Mouse (Mus musculus) E14TG2a.4 (cell line): ENCODE results near the gene Gm11060.

ENCODE experiments used
- H3K27me3 ChIP-seq: 2 replicates; pipeline ENCODE4 v1.6.1; 2014; ENCODE audit warnings: low read length, control low read depth; ENCODE audit not compliant: insufficient read depth
- H3K36me3 ChIP-seq: 2 replicates; pipeline ENCODE4 v1.6.1; 2014; ENCODE audit warnings: low read length, control low read depth; ENCODE audit not compliant: insufficient read depth
- H3K4me1 ChIP-seq: replicated peaks from 2 replicates; pipeline ENCODE4 v1.6.1; 2014; ENCODE audit warnings: low read depth, low read length, control low read depth
- H3K4me3 ChIP-seq: replicated peaks from 2 replicates; pipeline ENCODE4 v1.5.1; 2014; ENCODE audit warnings: mild to moderate bottlenecking, low read length
- H3K9me3 ChIP-seq: 2 replicates; pipeline ENCODE4 v1.6.1; 2014; ENCODE audit warnings: low read length, control low read depth
- CTCF ChIP-seq: conservative IDR thresholded peaks from 2 replicates; pipeline ENCODE4 v1.5.1; 2014; ENCODE audit warnings: low read length
- NANOG ChIP-seq: IDR thresholded peaks from 2 replicates; pipeline ENCODE4 v1.6.1; 2014; ENCODE audit warnings: borderline replicate concordance, low read length, mixed read lengths
- POU5F1 ChIP-seq: IDR thresholded peaks from 2 replicates; pipeline ENCODE4 v1.6.1; 2014; ENCODE audit warnings: low read length, borderline replicate concordance

Gm11060 gene

GRCm38 (mm10) chr2:105077151-105077550 is 14.7 kb upstream of the Gm11060 start:
- TF ChIP-seq CTCF (no peak), POU5F1 (no peak), NANOG (no peak)
- Histone ChIP-seq H3K36me3 (no peaks in the 10 kb centered on the region), H3K4me1 (peaks cover 3% of the 10 kb centered on the region), H3K4me3 (no peak overlapping the region), H3K9me3 (no peaks in the 10 kb centered on the region), H3K27me3 (no peaks in the 10 kb centered on the region)

GRCm38 (mm10) chr2:105082256-105082790 is 9.5 kb upstream of the Gm11060 start:
- H3K27me3 ChIP-seq, result peaks cover 19% of the 10 kb centered on the region; the same call in 1 of the 2 replicates
- H3K4me3 ChIP-seq, result no peak overlapping the region
- no peaks in the 10 kb centered on the region for H3K36me3 ChIP-seq
- H3K4me1 ChIP-seq, result peaks cover 13% of the 10 kb centered on the region
- TF ChIP-seq CTCF (no peak), NANOG (no peak), POU5F1 (no peak)
- no peaks in the 10 kb centered on the region for H3K9me3 ChIP-seq

GRCm38 (mm10) chr2:105084035-105084434 is 7.8 kb upstream of the Gm11060 start:
- Histone ChIP-seq H3K4me3 (no peak overlapping the region), H3K4me1 (peaks cover 13% of the 10 kb centered on the region), H3K36me3 (no peaks in the 10 kb centered on the region), H3K27me3 (peaks cover 19% of the 10 kb centered on the region; the same call in 1 of the 2 replicates), H3K9me3 (no peaks in the 10 kb centered on the region)
- TF ChIP-seq NANOG (no peak), POU5F1 (no peak), CTCF (no peak)

GRCm38 (mm10) chr2:105086081-105086480 is 5.7 kb upstream of the Gm11060 start:
- peaks cover 13% of the 10 kb centered on the region for H3K4me1 ChIP-seq
- H3K27me3 ChIP-seq, result peaks cover 19% of the 10 kb centered on the region; the same call in 1 of the 2 replicates
- H3K9me3 ChIP-seq, result no peaks in the 10 kb centered on the region
- H3K4me3 ChIP-seq, result no peak overlapping the region
- no peaks in the 10 kb centered on the region for H3K36me3 ChIP-seq
- no peak for TF ChIP-seq POU5F1
- TF ChIP-seq CTCF, result no peak
- TF ChIP-seq NANOG, result no peak

- no peaks in the 10 kb centered on the region for H3K9me3 ChIP-seq
- no peak overlapping the region for H3K4me3 ChIP-seq
- peaks cover 1% of the 10 kb centered on the region; the same call in 1 of the 2 replicates for H3K4me1 ChIP-seq
- no peak for TF ChIP-seq POU5F1
- no peak for TF ChIP-seq CTCF
- no peak for TF ChIP-seq NANOG
- peaks cover 19% of the 10 kb centered on the region; the same call in 1 of the 2 replicates for H3K27me3 ChIP-seq
- no peaks in the 10 kb centered on the region for H3K36me3 ChIP-seq
Observed at GRCm38 (mm10) chr2:105088005-105088404, 3.8 kb upstream of the Gm11060 start.

GRCm38 (mm10) chr2:105089083-105089482 is 2.7 kb upstream of the Gm11060 start:
- Histone ChIP-seq H3K36me3 (no peaks in the 10 kb centered on the region), H3K4me1 (no peaks in the 10 kb centered on the region), H3K9me3 (no peaks in the 10 kb centered on the region), H3K27me3 (peaks cover 12% of the 10 kb centered on the region; the same call in 1 of the 2 replicates), H3K4me3 (no peak overlapping the region)
- TF ChIP-seq POU5F1, result no peak
- no peak for TF ChIP-seq NANOG
- TF ChIP-seq CTCF, result no peak

- Histone ChIP-seq H3K36me3 (no peaks in the 10 kb centered on the region), H3K4me1 (no peaks in the 10 kb centered on the region), H3K27me3 (peaks cover 12% of the 10 kb centered on the region; the same call in 1 of the 2 replicates), H3K4me3 (no peak overlapping the region), H3K9me3 (no peaks in the 10 kb centered on the region)
- TF ChIP-seq CTCF (no peak), NANOG (no peak), POU5F1 (no peak)
Observed at GRCm38 (mm10) chr2:105089581-105090508, 2.0 kb upstream of the Gm11060 start.

GRCm38 (mm10) chr2:105090991-105091390 is 827 bp upstream of the Gm11060 start:
- Histone ChIP-seq H3K9me3 (no peaks in the 10 kb centered on the region), H3K27me3 (peaks cover 12% of the 10 kb centered on the region; the same call in 1 of the 2 replicates), H3K36me3 (no peaks in the 10 kb centered on the region), H3K4me3 (no peak overlapping the region), H3K4me1 (no peaks in the 10 kb centered on the region)
- TF ChIP-seq NANOG (no peak), CTCF (no peak)
